Mouse (Mus musculus) neutrophil, adult 65 days (primary cell): ENCODE results near the gene Lmo3. TPM values are rescaled to one million over a fixed set of nuclear protein-coding genes. Genes with fewer than 3 reads are reported as not detected.

Experiments
- total RNA-seq: library from RNA; stranded (reverse); gene quantifications from 2 replicates; pipeline ENCODE4 v1.2.4, GENCODE M21; 2023

The Lmo3 gene
- not detected in 2 replicates for total RNA-seq

GRCm38 (mm10) chr6:138581734-138582505 lies at the start of gene Lmo3:
Lmo3 (minus strand) TSS chr6:138581968.

Other genes starting within 250 kb of the Lmo3 start
- not detected in 2 replicates for gene Igbp1b, start 76.6 kb upstream of the Lmo3 start, total RNA-seq